Mouse (Mus musculus): ENCODE data around the gene Cryga. TPM values are rescaled to one million over a fixed set of nuclear protein-coding genes. Genes with fewer than 3 reads are reported as not detected.

The Cryga gene
- polyA plus RNA-seq, 2 experiments, result not detected

DNA sequence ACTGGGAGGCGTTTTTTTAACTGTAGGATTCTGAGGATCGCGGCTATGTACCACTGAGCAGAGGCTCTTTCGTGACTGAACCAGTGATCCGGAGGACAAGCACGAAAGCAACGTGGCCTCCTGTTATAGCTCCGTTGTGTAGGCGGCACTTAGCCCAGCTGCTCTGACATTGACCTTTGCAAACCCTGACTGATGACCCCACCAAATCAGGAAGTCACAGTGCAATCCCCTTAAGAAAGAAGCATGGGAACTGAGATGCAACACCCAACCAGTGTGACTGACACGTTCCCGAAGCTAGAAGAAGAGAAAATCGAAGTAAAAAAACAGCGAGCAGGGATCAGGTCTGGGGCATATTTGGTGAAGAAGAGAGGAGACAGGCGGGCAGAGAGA, 9.6 kb upstream of the Cryga start:
- Histone ChIP-seq H3K36me3 (replicated peaks; ENCODE audit: control insufficient read depth, insufficient read depth, low read depth) (no peaks in the 10 kb centered on the region), H3K4me2 (ENCODE audit: low read depth) (peak overlapping the region; percentile 43), H3K9ac (replicated peaks) (no peak overlapping the region), H3K4me1 (replicated peaks; ENCODE audit: control insufficient read depth in 2 of 2, insufficient read depth in 2 of 2, low read length in 1 of 2) (peaks cover 0 to 8% of the 10 kb centered on the region in 2 experiments; a peak in 2 of 4 replicates), H3K27me3 (ENCODE audit: control insufficient read depth, insufficient read depth, low read length) (no peaks in the 10 kb centered on the region), H3K27ac (no peak overlapping the region), H3K4me3 (ENCODE audit: insufficient read depth in 1 of 2, low read depth in 2 of 2, low read length in 2 of 2) (no peak overlapping the region), H3K9me3 (ENCODE audit: control insufficient read depth, low read length) (no peaks in the 10 kb centered on the region)
- whole genome bisulfite sequencing (ENCODE audit: insufficient replicate concordance), result 31% methylated on average over 14 of the region's 14 CpGs
- no peak for DNase-seq (ENCODE audit: low read depth in 3 of 3, low spot score in 3 of 3)
- TF ChIP-seq EP300 (IDR thresholded peaks at IDR 0.05; ENCODE audit: low read depth), result no peak
- no peak for ATAC-seq (ENCODE audit: insufficient read depth)

DNA sequence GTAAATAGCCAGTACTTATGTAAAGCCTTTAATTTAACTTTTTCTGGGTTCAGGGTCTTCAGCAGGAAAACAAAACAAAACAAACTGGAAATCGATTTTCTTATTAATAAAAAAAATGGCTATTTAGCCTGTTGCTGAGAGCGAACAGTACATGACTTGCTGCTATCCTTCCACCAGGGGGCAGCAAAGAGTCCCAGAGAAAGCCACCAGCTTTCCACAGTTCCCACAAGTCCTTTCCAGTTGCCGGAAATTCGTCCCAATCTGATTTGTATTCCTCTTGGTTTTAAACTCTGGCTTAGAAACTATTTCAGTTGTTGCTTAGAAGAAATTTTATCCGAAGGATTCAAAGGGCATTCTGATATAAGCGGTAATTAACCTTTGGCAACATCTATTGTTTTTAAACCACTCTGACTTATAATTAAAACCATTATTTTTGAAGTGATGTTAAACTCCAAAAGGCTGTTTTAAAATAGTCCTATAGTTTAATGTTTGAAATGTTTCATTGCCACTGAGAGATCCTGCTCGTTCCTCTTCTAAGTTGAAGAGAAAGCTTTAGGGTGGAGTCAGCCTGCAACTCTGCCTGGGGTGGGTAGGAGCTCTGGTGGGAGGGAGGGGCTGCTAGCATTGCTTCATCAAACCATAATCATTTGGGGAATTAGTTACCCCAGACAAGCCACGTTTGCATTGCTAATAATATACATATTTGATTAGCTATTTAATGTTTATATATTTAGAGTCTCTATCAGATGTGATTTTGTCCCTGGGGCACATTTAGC, 9.0 kb upstream of the Cryga start:
- H3K9ac ChIP-seq (replicated peaks), result no peak overlapping the region
- ATAC-seq (ENCODE audit: insufficient read depth) (no peak), DNase-seq (ENCODE audit: low read depth in 3 of 3, low spot score in 3 of 3) (peak; percentile 49 to 58 (median 52))
- no peaks in the 10 kb centered on the region for H3K36me3 ChIP-seq (replicated peaks; ENCODE audit: control insufficient read depth, insufficient read depth, low read depth)
- H3K9me3 ChIP-seq (ENCODE audit: control insufficient read depth, low read length), result no peaks in the 10 kb centered on the region
- TF ChIP-seq CTCF (IDR thresholded peaks at IDR 0.05; ENCODE audit: low read depth), result peak; percentile 86
- TF ChIP-seq EP300 (IDR thresholded peaks at IDR 0.05; ENCODE audit: low read depth), result no peak
- no peak overlapping the region for H3K4me3 ChIP-seq (ENCODE audit: insufficient read depth in 1 of 2, low read depth in 2 of 2, low read length in 2 of 2)
- peak overlapping the region; percentile 43 for H3K4me2 ChIP-seq (ENCODE audit: low read depth)
- no peaks in the 10 kb centered on the region for H3K27me3 ChIP-seq (ENCODE audit: control insufficient read depth, insufficient read depth, low read length)
- 8% methylated on average over 8 of the region's 8 CpGs for whole genome bisulfite sequencing (ENCODE audit: insufficient replicate concordance)
- peaks cover 0 to 8% of the 10 kb centered on the region in 2 experiments; a peak in 2 of 4 replicates for H3K4me1 ChIP-seq (replicated peaks; ENCODE audit: control insufficient read depth in 2 of 2, insufficient read depth in 2 of 2, low read length in 1 of 2)
- H3K27ac ChIP-seq, result no peak overlapping the region

DNA sequence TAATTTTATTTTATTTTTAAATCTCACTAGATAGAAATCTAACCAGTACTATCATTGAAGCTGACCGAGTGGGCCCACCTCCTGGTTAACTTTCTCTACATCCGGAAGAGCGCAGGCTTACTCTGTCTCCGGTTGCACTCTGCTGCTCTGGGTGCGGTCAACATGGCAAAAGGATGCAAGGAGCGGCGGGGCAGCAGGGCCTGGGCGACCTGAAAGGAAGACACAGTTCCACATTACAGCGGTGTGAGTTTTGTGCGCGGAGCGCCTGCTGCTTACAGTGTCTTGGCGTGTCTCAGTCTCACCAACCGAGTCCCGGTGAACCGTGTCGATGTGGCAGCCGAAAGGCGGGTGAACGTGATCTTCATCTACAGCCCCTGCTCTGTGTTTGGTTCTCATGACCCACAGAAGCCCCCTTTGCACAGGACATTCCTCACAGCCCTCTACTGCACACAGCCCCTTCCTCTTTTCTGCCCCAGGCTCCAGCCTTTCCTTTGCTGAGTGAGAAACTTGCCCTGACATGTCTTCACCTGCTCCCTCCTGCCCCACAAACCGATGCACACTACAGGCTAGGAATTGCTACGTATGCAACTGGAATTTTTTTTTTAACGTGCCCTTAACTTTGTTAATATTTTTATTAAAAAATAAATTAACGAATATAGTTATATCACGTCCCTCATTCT, 6.7 kb upstream of the Cryga start:
- Histone ChIP-seq H3K36me3 (replicated peaks; ENCODE audit: control insufficient read depth, insufficient read depth, low read depth) (no peaks in the 10 kb centered on the region), H3K9me3 (ENCODE audit: control insufficient read depth, low read length) (no peaks in the 10 kb centered on the region), H3K27ac (no peak overlapping the region), H3K9ac (replicated peaks) (no peak overlapping the region), H3K4me3 (ENCODE audit: insufficient read depth in 1 of 2, low read depth in 2 of 2, low read length in 2 of 2) (no peak overlapping the region), H3K4me2 (ENCODE audit: low read depth) (no peak overlapping the region), H3K27me3 (ENCODE audit: control insufficient read depth, insufficient read depth, low read length) (no peaks in the 10 kb centered on the region), H3K4me1 (replicated peaks; ENCODE audit: control insufficient read depth in 2 of 2, insufficient read depth in 2 of 2, low read length in 1 of 2) (peaks cover 0 to 8% of the 10 kb centered on the region in 2 experiments; a peak in 2 of 4 replicates)
- no peak for DNase-seq (ENCODE audit: low read depth in 3 of 3, low spot score in 3 of 3)
- no peak for TF ChIP-seq CTCF (IDR thresholded peaks at IDR 0.05; ENCODE audit: low read depth)
- TF ChIP-seq EP300 (IDR thresholded peaks at IDR 0.05; ENCODE audit: low read depth), result no peak
- 63% methylated on average over 25 of the region's 25 CpGs for WGBS (ENCODE audit: insufficient replicate concordance)
- ATAC-seq (ENCODE audit: insufficient read depth), result no peak

DNA sequence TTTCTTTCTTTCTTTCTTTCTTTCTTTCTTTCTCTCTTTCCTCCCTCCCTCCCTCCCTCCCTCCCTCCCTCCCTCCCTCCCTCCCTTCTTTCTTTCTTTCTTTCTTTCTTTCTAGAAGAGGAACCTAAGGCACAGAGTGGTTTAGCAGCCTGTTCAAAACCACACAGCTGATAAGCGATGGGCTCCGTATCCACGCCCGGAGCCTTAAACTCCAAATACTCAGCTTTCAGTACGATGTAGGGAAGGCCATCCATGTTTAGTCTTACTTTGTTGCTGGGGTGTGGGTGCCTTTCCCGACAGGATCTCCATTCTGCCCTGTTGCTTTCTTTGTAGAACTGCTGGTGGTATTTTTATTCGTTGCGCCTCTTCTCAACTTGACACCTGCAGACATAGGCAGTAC, 6.0 kb upstream of the Cryga start:
- Histone ChIP-seq H3K27ac (no peak overlapping the region), H3K36me3 (replicated peaks; ENCODE audit: control insufficient read depth, insufficient read depth, low read depth) (no peaks in the 10 kb centered on the region), H3K27me3 (ENCODE audit: control insufficient read depth, insufficient read depth, low read length) (no peaks in the 10 kb centered on the region), H3K4me2 (ENCODE audit: low read depth) (no peak overlapping the region), H3K9ac (replicated peaks) (no peak overlapping the region), H3K4me1 (replicated peaks; ENCODE audit: control insufficient read depth in 2 of 2, insufficient read depth in 2 of 2, low read length in 1 of 2) (peaks cover 0 to 8% of the 10 kb centered on the region in 2 experiments; a peak in 2 of 4 replicates), H3K4me3 (ENCODE audit: insufficient read depth in 1 of 2, low read depth in 2 of 2, low read length in 2 of 2) (no peak overlapping the region), H3K9me3 (ENCODE audit: control insufficient read depth, low read length) (no peaks in the 10 kb centered on the region)
- TF ChIP-seq EP300 (IDR thresholded peaks at IDR 0.05; ENCODE audit: low read depth), result no peak
- TF ChIP-seq CTCF (IDR thresholded peaks at IDR 0.05; ENCODE audit: low read depth), result no peak
- ATAC-seq (ENCODE audit: insufficient read depth) (no peak), DNase-seq (ENCODE audit: low read depth in 3 of 3, low spot score in 3 of 3) (no peak)
- 46% methylated on average over 8 of the region's 8 CpGs for WGBS (ENCODE audit: insufficient replicate concordance)

DNA sequence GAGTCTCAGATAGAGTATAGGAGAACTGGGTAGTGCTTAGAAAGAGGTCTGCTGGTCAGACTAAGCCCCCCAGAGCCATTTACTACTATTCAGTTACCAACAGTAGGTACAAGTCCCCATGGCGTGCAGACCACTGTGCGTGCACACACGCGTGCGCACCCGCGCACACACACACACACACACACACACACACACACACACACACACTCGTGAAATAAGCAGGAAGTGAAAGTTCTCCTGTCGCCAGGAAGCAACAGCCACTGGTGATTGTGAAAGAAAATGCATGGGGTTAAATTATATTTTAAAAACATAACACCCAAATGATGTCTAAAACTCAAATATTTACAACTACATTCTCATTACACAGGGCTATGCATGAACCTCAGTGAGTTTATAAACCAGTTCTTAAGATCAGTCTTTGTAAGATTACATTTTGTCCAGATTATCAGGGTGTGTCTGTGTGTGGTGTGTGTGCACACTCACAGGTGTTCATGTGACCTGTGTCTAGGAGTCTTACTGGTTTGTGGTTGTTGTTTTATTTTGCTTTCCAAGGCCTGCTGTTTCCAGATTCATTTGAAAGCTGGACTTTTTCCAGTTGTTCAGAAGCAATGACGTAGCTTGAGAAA, 4.6 kb upstream of the Cryga start:
- Histone ChIP-seq H3K4me3 (ENCODE audit: insufficient read depth in 1 of 2, low read depth in 2 of 2, low read length in 2 of 2) (no peak overlapping the region), H3K9me3 (ENCODE audit: control insufficient read depth, low read length) (no peaks in the 10 kb centered on the region), H3K27me3 (ENCODE audit: control insufficient read depth, insufficient read depth, low read length) (no peaks in the 10 kb centered on the region), H3K36me3 (replicated peaks; ENCODE audit: control insufficient read depth, insufficient read depth, low read depth) (no peaks in the 10 kb centered on the region), H3K27ac (no peak overlapping the region), H3K4me1 (replicated peaks; ENCODE audit: control insufficient read depth in 2 of 2, insufficient read depth in 2 of 2, low read length in 1 of 2) (peaks cover 0 to 1% of the 10 kb centered on the region in 2 experiments; a peak in 2 of 4 replicates), H3K4me2 (ENCODE audit: low read depth) (no peak overlapping the region), H3K9ac (replicated peaks) (no peak overlapping the region)
- ATAC-seq (ENCODE audit: insufficient read depth), result no peak
- DNase-seq (ENCODE audit: low read depth in 3 of 3, low spot score in 3 of 3), result no peak
- TF ChIP-seq EP300 (IDR thresholded peaks at IDR 0.05; ENCODE audit: low read depth) (no peak), CTCF (IDR thresholded peaks at IDR 0.05; ENCODE audit: low read depth) (no peak)
- WGBS (ENCODE audit: insufficient replicate concordance), result 62% methylated on average over 10 of the region's 10 CpGs
